Mouse (Mus musculus) embryonic fibroblast, embryonic 13.5 days (primary cell): ENCODE measurements around the gene Ifngr2. TPM values are rescaled to one million over a fixed set of nuclear protein-coding genes. Genes with fewer than 3 reads are reported as not detected.

ENCODE experiments used
- H3K27ac ChIP-seq: 2 replicates; pipeline ENCODE4 v1.5.1; 2012; ENCODE audit warnings: low read length, control low read depth, inconsistent platforms; ENCODE audit not compliant: insufficient read depth
- H3K4me1 ChIP-seq: 2 replicates; pipeline ENCODE4 v1.6.1; 2011; ENCODE audit warnings: low read length; ENCODE audit not compliant: control insufficient read depth, insufficient read depth
- H3K4me3 ChIP-seq: 2 replicates; pipeline ENCODE4 v1.5.1; 2011; ENCODE audit warnings: mild to moderate bottlenecking, control low read depth, low read length; ENCODE audit not compliant: insufficient read depth
- CTCF ChIP-seq: IDR thresholded peaks from 2 replicates; pipeline ENCODE4 v1.5.1; 2011; ENCODE audit warnings: mild to moderate bottlenecking, control low read depth, low read length, moderate library complexity, borderline replicate concordance; ENCODE audit not compliant: insufficient read depth
- POLR2A ChIP-seq: IDR thresholded peaks from 2 replicates; pipeline ENCODE4 v1.6.1; 2011; ENCODE audit warnings: low read depth, mild to moderate bottlenecking, control low read depth, low read length, moderate library complexity
- polyA plus RNA-seq: library from polyadenylated mRNA; stranded (reverse); fragments of >200 nt; gene quantifications from 2 replicates; pipeline ENCODE4 v1.2.4, GENCODE M21; 2011; ENCODE audit warnings: low read depth; ENCODE audit not compliant: missing spikeins, insufficient read length

Ifngr2 gene
- polyA plus RNA-seq = 85.7 and 104 TPM in 2 replicates

- H3K4me1 ChIP-seq = peaks cover 22% of the 10 kb centered on the region
- H3K27ac ChIP-seq = peak within 1 kb of the TSS; percentile 70
- TF ChIP-seq CTCF = no peak
- peak; percentile 67; the same call in 1 of the 2 replicates for TF ChIP-seq POLR2A
- H3K4me3 ChIP-seq = peak within 1 kb of the TSS; percentile 96
Observed at GRCm38 (mm10) chr16:91546836-91547741, at the start of gene Ifngr2. Gene Ifngr2, plus strand, starts transcription at chr16:91547072.

GRCm38 (mm10) chr16:91498041-91498440 is 48.8 kb upstream of the Ifngr2 start:
- Histone ChIP-seq H3K4me3 (no peak overlapping the region), H3K27ac (no peak overlapping the region), H3K4me1 (no peaks in the 10 kb centered on the region)
- TF ChIP-seq CTCF (no peak), POLR2A (no peak)

- H3K4me3 ChIP-seq = no peak overlapping the region
- no peaks in the 10 kb centered on the region for H3K4me1 ChIP-seq
- H3K27ac ChIP-seq = no peak overlapping the region
- no peak for TF ChIP-seq CTCF
- no peak for TF ChIP-seq POLR2A
Observed at GRCm38 (mm10) chr16:91504701-91505100, 42.2 kb upstream of the Ifngr2 start.

GRCm38 (mm10) chr16:91505116-91505601 is 41.7 kb upstream of the Ifngr2 start:
- no peaks in the 10 kb centered on the region for H3K4me1 ChIP-seq
- TF ChIP-seq CTCF (no peak), POLR2A (no peak)
- H3K27ac ChIP-seq = no peak overlapping the region
- no peak overlapping the region for H3K4me3 ChIP-seq

- Histone ChIP-seq H3K4me1 (no peaks in the 10 kb centered on the region), H3K4me3 (no peak overlapping the region), H3K27ac (no peak overlapping the region)
- TF ChIP-seq POLR2A (no peak), CTCF (no peak)
Observed at GRCm38 (mm10) chr16:91506396-91506795, 40.5 kb upstream of the Ifngr2 start.

- Histone ChIP-seq H3K4me1 (no peaks in the 10 kb centered on the region), H3K4me3 (no peak overlapping the region), H3K27ac (no peak overlapping the region)
- peak; percentile 86; the same call in 1 of the 2 replicates for TF ChIP-seq CTCF
- TF ChIP-seq POLR2A = no peak
Observed at GRCm38 (mm10) chr16:91512161-91512787, 34.6 kb upstream of the Ifngr2 start.

GRCm38 (mm10) chr16:91513099-91513498 is 33.8 kb upstream of the Ifngr2 start:
- no peak for TF ChIP-seq CTCF
- no peak for TF ChIP-seq POLR2A
- H3K27ac ChIP-seq = no peak overlapping the region
- no peaks in the 10 kb centered on the region for H3K4me1 ChIP-seq
- H3K4me3 ChIP-seq = no peak overlapping the region

- no peak overlapping the region for H3K27ac ChIP-seq
- H3K4me3 ChIP-seq = no peak overlapping the region
- peaks cover 3% of the 10 kb centered on the region; the same call in 1 of the 2 replicates for H3K4me1 ChIP-seq
- TF ChIP-seq CTCF (no peak), POLR2A (no peak)
Observed at GRCm38 (mm10) chr16:91517020-91517419, 29.9 kb upstream of the Ifngr2 start.

- H3K27ac ChIP-seq = no peak overlapping the region
- no peak overlapping the region for H3K4me3 ChIP-seq
- H3K4me1 ChIP-seq = peaks cover 7% of the 10 kb centered on the region
- no peak for TF ChIP-seq POLR2A
- no peak for TF ChIP-seq CTCF
Observed at GRCm38 (mm10) chr16:91522040-91522439, 24.8 kb upstream of the Ifngr2 start.

GRCm38 (mm10) chr16:91522479-91523309 is 24.2 kb upstream of the Ifngr2 start:
- H3K4me3 ChIP-seq = no peak overlapping the region
- H3K27ac ChIP-seq = no peak overlapping the region
- peaks cover 7% of the 10 kb centered on the region for H3K4me1 ChIP-seq
- TF ChIP-seq POLR2A = no peak
- no peak for TF ChIP-seq CTCF
